Mouse (Mus musculus): ENCODE data around the gene Sik3.

DNA sequence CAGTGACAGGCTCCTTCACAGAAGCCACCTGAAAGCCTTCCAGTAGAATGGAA lies 222.8 kb downstream of the Sik3 start, which contains the start of gene Apoc3:
- TF ChIP-seq POLR2A (IDR thresholded peaks at IDR 0.05; ENCODE audit: low read depth, low read length) (no peak), CTCF (IDR thresholded peaks at IDR 0.05; ENCODE audit: extremely low read depth, insufficient read depth, insufficient read length, insufficient replicate concordance) (no peak)

All from spleen, adult 2 months (tissue).